Mouse (Mus musculus) heart, embryonic 10.5 days (tissue): ENCODE data around the gene Supt4a. TPM values are rescaled to one million over a fixed set of nuclear protein-coding genes. Genes with fewer than 3 reads are reported as not detected.

Experiments used
- DNase-seq: peaks from one replicate; pipeline ENCODE4 v3.0.0-alpha.2; 2017; ENCODE audit warnings: low spot score
- H3K27ac ChIP-seq: fragments of 300-500 bp; sonication (generic); 2 replicates; pipeline ENCODE4 v1.5.1; 2016; ENCODE audit warnings: mild to moderate bottlenecking
- H3K27me3 ChIP-seq: fragments of 300-500 bp; sonication (generic); 2 replicates; pipeline ENCODE4 v1.6.1; 2016; ENCODE audit warnings: mild to moderate bottlenecking; ENCODE audit not compliant: poor library complexity, insufficient read depth, severe bottlenecking
- H3K36me3 ChIP-seq: fragments of 300-500 bp; sonication (generic); 2 replicates; pipeline ENCODE4 v1.6.1; 2016; ENCODE audit warnings: mild to moderate bottlenecking, moderate library complexity
- H3K4me1 ChIP-seq: fragments of 300-500 bp; sonication (generic); 2 replicates; pipeline ENCODE4 v1.6.1; 2016; ENCODE audit warnings: mild to moderate bottlenecking
- H3K4me3 ChIP-seq: fragments of 300-500 bp; sonication (generic); 2 replicates; pipeline ENCODE4 v1.5.1; 2016; ENCODE audit warnings: mild to moderate bottlenecking, moderate library complexity
- H3K9me3 ChIP-seq: fragments of 300-500 bp; sonication (generic); 2 replicates; pipeline ENCODE4 v1.6.1; 2016; ENCODE audit warnings: mild to moderate bottlenecking, moderate library complexity
- WGBS: fragments of 180-500 bp; shearing (Covaris S2); methylation state at CpG from one replicate; pipeline ENCODE4 v1.1.7; 2016; 5-methylcytosine and 5-hydroxymethylcytosine counted together
- polyA plus RNA-seq: library from polyadenylated mRNA; unstranded; fragments of >200 nt; fragmentation: Nextera tagmentation; extraction: Ambion mirVana; gene quantifications from 2 replicates; pipeline ENCODE4 v1.2.1, GENCODE M21; 2016

The Supt4a gene
- polyA plus RNA-seq, result 122 and 151 TPM in 2 replicates

GRCm38 (mm10) chr11:87737175-87737740 lies at the start of gene Supt4a:
Gene Supt4a (plus strand): TSS chr11:87737552.
- WGBS, result under 1% methylated on average over 57 of the region's 57 CpGs
- DNase-seq, result peak; percentile 97
- Histone ChIP-seq H3K27me3 (peaks cover 16% of the 10 kb centered on the region; the same call in 1 of the 2 replicates), H3K4me3 (peak within 1 kb of the TSS; percentile 96), H3K9me3 (no peaks in the 10 kb centered on the region), H3K27ac (peak within 1 kb of the TSS; percentile 91), H3K4me1 (peaks cover 35% of the 10 kb centered on the region), H3K36me3 (peaks cover 25% of the 10 kb centered on the region)

GRCm38 (mm10) chr11:87688478-87689203 lies 48.7 kb upstream of the Supt4a start:
- H3K27me3 ChIP-seq, result peaks cover 14% of the 10 kb centered on the region
- peaks cover 27% of the 10 kb centered on the region for H3K4me1 ChIP-seq
- H3K9me3 ChIP-seq, result no peaks in the 10 kb centered on the region
- no peak for DNase-seq
- H3K4me3 ChIP-seq, result no peak overlapping the region
- 87% methylated on average over 11 of the region's 11 CpGs for WGBS
- H3K27ac ChIP-seq, result no peak overlapping the region
- H3K36me3 ChIP-seq, result no peaks in the 10 kb centered on the region

GRCm38 (mm10) chr11:87689402-87689808 lies 47.9 kb upstream of the Supt4a start:
- Histone ChIP-seq H3K4me3 (no peak overlapping the region; the same call in 1 of the 2 replicates), H3K9me3 (no peaks in the 10 kb centered on the region), H3K36me3 (no peaks in the 10 kb centered on the region), H3K27ac (peak overlapping the region; percentile 42; the same call in 1 of the 2 replicates), H3K27me3 (peaks cover 14% of the 10 kb centered on the region), H3K4me1 (peaks cover 27% of the 10 kb centered on the region)
- 20% methylated on average over 7 of the region's 7 CpGs for WGBS
- no peak for DNase-seq

GRCm38 (mm10) chr11:87690054-87690740 lies 47.2 kb upstream of the Supt4a start:
- no peak overlapping the region; the same call in 1 of the 2 replicates for H3K4me3 ChIP-seq

GRCm38 (mm10) chr11:87697131-87697682 lies 40.1 kb upstream of the Supt4a start:
- no peak overlapping the region for H3K4me3 ChIP-seq
- no peaks in the 10 kb centered on the region for H3K36me3 ChIP-seq
- H3K9me3 ChIP-seq, result no peaks in the 10 kb centered on the region
- WGBS, result 61% methylated on average over 14 of the region's 14 CpGs
- H3K4me1 ChIP-seq, result peaks cover 16% of the 10 kb centered on the region
- no peaks in the 10 kb centered on the region for H3K27me3 ChIP-seq
- DNase-seq, result no peak
- H3K27ac ChIP-seq, result no peak overlapping the region

More at GRCm38 (mm10) chr11:87690054-87690740, 47.2 kb upstream of the Supt4a start:
- WGBS, result 61% methylated on average over 16 of the region's 16 CpGs
- Histone ChIP-seq H3K27me3 (peaks cover 14% of the 10 kb centered on the region), H3K9me3 (no peaks in the 10 kb centered on the region), H3K4me1 (peaks cover 27% of the 10 kb centered on the region), H3K36me3 (no peaks in the 10 kb centered on the region), H3K27ac (peak overlapping the region; percentile 42)
- no peak for DNase-seq

GRCm38 (mm10) chr11:87698126-87698525 lies 39.2 kb upstream of the Supt4a start:
- Histone ChIP-seq H3K4me1 (peaks cover 11% of the 10 kb centered on the region), H3K27me3 (no peaks in the 10 kb centered on the region), H3K36me3 (no peaks in the 10 kb centered on the region), H3K9me3 (no peaks in the 10 kb centered on the region), H3K4me3 (no peak overlapping the region), H3K27ac (no peak overlapping the region)
- DNase-seq, result no peak
- WGBS, result 87% methylated on average over 4 of the region's 4 CpGs

GRCm38 (mm10) chr11:87701108-87701507 lies 36.2 kb upstream of the Supt4a start:
- no peak overlapping the region for H3K4me3 ChIP-seq

GRCm38 (mm10) chr11:87701877-87702620 lies 35.3 kb upstream of the Supt4a start:
- 75% methylated on average over 14 of the region's 14 CpGs for WGBS
- Histone ChIP-seq H3K4me1 (peaks cover 8% of the 10 kb centered on the region), H3K27ac (no peak overlapping the region), H3K9me3 (no peaks in the 10 kb centered on the region), H3K27me3 (no peaks in the 10 kb centered on the region), H3K36me3 (no peaks in the 10 kb centered on the region), H3K4me3 (no peak overlapping the region)
- DNase-seq, result no peak

More at GRCm38 (mm10) chr11:87701108-87701507, 36.2 kb upstream of the Supt4a start:
- H3K36me3 ChIP-seq, result no peaks in the 10 kb centered on the region
- H3K9me3 ChIP-seq, result no peaks in the 10 kb centered on the region
- 74% methylated on average over 6 of the region's 6 CpGs for WGBS
- no peak overlapping the region for H3K27ac ChIP-seq
- H3K4me1 ChIP-seq, result peaks cover 11% of the 10 kb centered on the region
- no peak for DNase-seq
- H3K27me3 ChIP-seq, result no peaks in the 10 kb centered on the region

- 87% methylated on average over 5 of the region's 5 CpGs for WGBS
- Histone ChIP-seq H3K36me3 (no peaks in the 10 kb centered on the region), H3K4me1 (0 out of 2 replicates have a peak, but pooled peaks cover 6% of the 10 kb centered on the region), H3K9me3 (no peaks in the 10 kb centered on the region), H3K27ac (no peak overlapping the region), H3K4me3 (no peak overlapping the region), H3K27me3 (peaks cover 14% of the 10 kb centered on the region; the same call in 1 of the 2 replicates)
- no peak for DNase-seq
Measured at GRCm38 (mm10) chr11:87703654-87704053, 33.7 kb upstream of the Supt4a start.

GRCm38 (mm10) chr11:87704289-87704688 lies 33.1 kb upstream of the Supt4a start:
- 85% methylated on average over 9 of the region's 9 CpGs for WGBS
- Histone ChIP-seq H3K9me3 (no peaks in the 10 kb centered on the region), H3K4me3 (no peak overlapping the region), H3K4me1 (0 out of 2 replicates have a peak, but pooled peaks cover 6% of the 10 kb centered on the region), H3K27me3 (peaks cover 21% of the 10 kb centered on the region), H3K36me3 (no peaks in the 10 kb centered on the region), H3K27ac (no peak overlapping the region)
- no peak for DNase-seq

GRCm38 (mm10) chr11:87707570-87707969 lies 29.8 kb upstream of the Supt4a start:
- Histone ChIP-seq H3K4me1 (peaks cover 16% of the 10 kb centered on the region), H3K27ac (no peak overlapping the region), H3K36me3 (no peaks in the 10 kb centered on the region), H3K27me3 (peaks cover 45% of the 10 kb centered on the region), H3K9me3 (no peaks in the 10 kb centered on the region), H3K4me3 (no peak overlapping the region)
- no peak for DNase-seq
- 59% methylated on average over 8 of the region's 8 CpGs for WGBS

GRCm38 (mm10) chr11:87708979-87709378 lies 28.4 kb upstream of the Supt4a start:
- DNase-seq, result no peak
- no peak overlapping the region for H3K27ac ChIP-seq
- peaks cover 45% of the 10 kb centered on the region for H3K27me3 ChIP-seq
- WGBS, result 75% methylated on average over 5 of the region's 5 CpGs
- no peaks in the 10 kb centered on the region for H3K36me3 ChIP-seq
- peaks cover 16% of the 10 kb centered on the region for H3K4me1 ChIP-seq
- no peaks in the 10 kb centered on the region for H3K9me3 ChIP-seq
- H3K4me3 ChIP-seq, result no peak overlapping the region
